Mouse (Mus musculus): ENCODE results near the gene Anxa7.

DNA sequence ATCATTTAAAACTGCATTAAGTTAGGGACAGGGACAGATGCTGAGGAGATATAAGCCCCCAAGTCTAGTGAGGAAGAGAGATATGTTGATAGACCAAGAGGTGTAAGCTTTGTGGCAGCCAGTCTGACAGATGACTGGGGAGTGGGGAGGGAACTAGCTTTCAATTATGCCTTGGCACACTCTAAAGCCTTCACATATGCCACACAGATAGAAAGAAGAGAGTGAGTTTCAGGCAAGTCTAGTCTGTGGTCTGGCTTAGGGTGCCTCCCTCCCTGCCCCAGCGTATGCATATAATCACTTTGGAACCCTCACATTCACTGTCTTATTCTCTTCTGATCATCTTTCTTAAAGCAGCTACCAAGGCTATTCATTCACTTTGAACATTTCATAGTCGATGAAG lies 28.6 kb downstream of the Anxa7 start:
- TF ChIP-seq POLR2A (IDR thresholded peaks at IDR 0.05; ENCODE audit: low read depth, low read length) (no peak), CTCF (conservative IDR thresholded peaks at IDR 0.05; ENCODE audit: insufficient read depth, insufficient read length, low read depth, low read length) (no peak)
